Mouse (Mus musculus): ENCODE results near the gene Rnaseh2a.
"Not testable (repeated sequence)": the region's sequence is repeated elsewhere in the genome, so short reads cannot be mapped to it uniquely, and the experiment has no call there.

The Rnaseh2a gene

DNA sequence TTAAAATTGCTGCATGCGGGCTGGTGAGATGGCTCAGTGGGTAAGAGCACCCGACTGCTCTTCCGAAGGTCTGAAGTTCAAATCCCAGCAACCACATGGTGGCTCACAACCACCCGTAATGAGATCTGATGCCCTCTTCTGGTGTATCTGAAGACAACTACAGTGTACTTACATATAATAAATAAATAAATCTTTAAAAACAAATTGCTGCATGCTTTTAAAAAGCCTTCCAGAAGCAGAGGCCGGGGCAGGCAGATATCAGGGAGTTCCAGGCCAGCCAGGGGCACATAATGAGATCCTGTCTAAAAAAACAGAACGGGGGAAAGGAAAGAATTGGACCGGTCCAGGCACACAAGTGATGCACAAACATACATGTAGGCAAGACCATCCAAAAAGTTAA is 61.6 kb downstream of the Rnaseh2a start:
- DNase-seq (ENCODE audit: extremely low read depth, insufficient read length, low spot score): not testable (repeated sequence)

- DNase-seq (ENCODE audit: extremely low read depth, insufficient read length, low spot score): no peak
Measured at GRCm38 (mm10) chr8:84907493-84907892, 62.1 kb downstream of the Rnaseh2a start.

GRCm38 (mm10) chr8:84907037-84907436 is 62.5 kb downstream of the Rnaseh2a start:
- DNase-seq (ENCODE audit: extremely low read depth, insufficient read length, low spot score): no peak

Data from 3134 (cell line).